Mouse (Mus musculus) adrenal gland, postnatal 25 days (tissue): Measurements from ENCODE around the gene Pik3cd. TPM values are rescaled to one million over a fixed set of nuclear protein-coding genes. Genes with fewer than 3 reads are reported as not detected.
A peak's percentile ranks its signal among the peaks of the same experiment; 100 is the strongest.

ENCODE experiments used
- DNase-seq: peaks from one replicate; pipeline ENCODE4 v3.0.0; 2021; ENCODE audit warnings: mixed read lengths
- total RNA-seq: library from RNA; stranded (reverse); gene quantifications from 2 replicates; pipeline ENCODE4 v1.2.3, GENCODE M21; 2021

The Pik3cd gene
- total RNA-seq, 1 experiment from 2014 or later, result 4.4 TPM

GRCm38 (mm10) chr4:149724916-149725470 is 22.6 kb upstream of the Pik3cd start:
- no peak for DNase-seq

GRCm38 (mm10) chr4:149723855-149724731 is 21.7 kb upstream of the Pik3cd start:
- peak; percentile 45 for DNase-seq

GRCm38 (mm10) chr4:149723021-149723390 is 20.6 kb upstream of the Pik3cd start:
- DNase-seq, result no peak

GRCm38 (mm10) chr4:149722104-149723020 is 20.0 kb upstream of the Pik3cd start:
- DNase-seq, result no peak

- no peak for DNase-seq
Observed at GRCm38 (mm10) chr4:149721163-149721562, 18.8 kb upstream of the Pik3cd start.

- DNase-seq, result no peak
Observed at GRCm38 (mm10) chr4:149719686-149720085, 17.3 kb upstream of the Pik3cd start.

GRCm38 (mm10) chr4:149714542-149714941 is 12.2 kb upstream of the Pik3cd start:
- no peak for DNase-seq

GRCm38 (mm10) chr4:149711955-149712354 is 9.6 kb upstream of the Pik3cd start:
- DNase-seq, result no peak

GRCm38 (mm10) chr4:149711485-149711884 is 9.1 kb upstream of the Pik3cd start:
- no peak for DNase-seq

- no peak for DNase-seq
Observed at GRCm38 (mm10) chr4:149710510-149710909, 8.1 kb upstream of the Pik3cd start.

- no peak for DNase-seq
Observed at GRCm38 (mm10) chr4:149705941-149706340, 3.6 kb upstream of the Pik3cd start.

- no peak for DNase-seq
Observed at GRCm38 (mm10) chr4:149705298-149705697, 2.9 kb upstream of the Pik3cd start.

- DNase-seq, result no peak
Observed at GRCm38 (mm10) chr4:149701426-149702209, 753 bp downstream of the Pik3cd start.

GRCm38 (mm10) chr4:149699953-149700352 is 2.4 kb downstream of the Pik3cd start:
- DNase-seq, result no peak

- DNase-seq, result peak; percentile 54
Observed at GRCm38 (mm10) chr4:149698197-149698821, 4.1 kb downstream of the Pik3cd start.

GRCm38 (mm10) chr4:149697506-149698196 is 4.7 kb downstream of the Pik3cd start:
- DNase-seq, result no peak

- no peak for DNase-seq
Observed at GRCm38 (mm10) chr4:149696189-149696971, 6.0 kb downstream of the Pik3cd start.

GRCm38 (mm10) chr4:149691368-149691767 is 11.0 kb downstream of the Pik3cd start:
- no peak for DNase-seq

GRCm38 (mm10) chr4:149690828-149691280 is 11.5 kb downstream of the Pik3cd start:
- no peak for DNase-seq
